Mouse (Mus musculus) midbrain, postnatal 0 days (tissue): ENCODE results near the gene Stard8. TPM values are rescaled to one million over a fixed set of nuclear protein-coding genes. Genes with fewer than 3 reads are reported as not detected.

Source experiments
- ATAC-seq: fragments of 200-750 bp; cut with Nextera tagmentation; 2 replicates; pipeline ENCODE4 v1.8.0; 2017; ENCODE audit warnings: moderate number of reproducible peaks, mild to moderate bottlenecking, moderate TSS enrichment, moderate library complexity; ENCODE audit not compliant: low FRiP score
- DNase-seq: peaks from one replicate; pipeline ENCODE4 v3.0.0-alpha.2; 2015; ENCODE audit warnings: low spot score
- H3K27ac ChIP-seq: fragments of 300-500 bp; sonication (generic); 2 replicates; pipeline ENCODE4 v1.5.1; 2014; ENCODE audit warnings: low read depth, mild to moderate bottlenecking, low read length, mixed read lengths
- H3K27me3 ChIP-seq: fragments of 300-500 bp; sonication (generic); 2 replicates; pipeline ENCODE4 v1.6.1; 2014; ENCODE audit warnings: low read length, control low read depth, mixed read lengths; ENCODE audit not compliant: insufficient read depth
- H3K36me3 ChIP-seq: fragments of 300-500 bp; sonication (generic); 2 replicates; pipeline ENCODE4 v1.6.1; 2014; ENCODE audit warnings: low read length, control low read depth, mixed read lengths; ENCODE audit not compliant: insufficient read depth
- H3K4me1 ChIP-seq: fragments of 300-500 bp; sonication (generic); 2 replicates; pipeline ENCODE4 v1.6.1; 2014; ENCODE audit warnings: mild to moderate bottlenecking, control low read depth, antibody characterized with exemption, low read length, mixed read lengths; ENCODE audit not compliant: insufficient read depth
- H3K4me2 ChIP-seq: fragments of 300-500 bp; sonication (generic); 2 replicates; pipeline ENCODE4 v1.6.1; 2014; ENCODE audit warnings: low read depth, mild to moderate bottlenecking, low read length, mixed read lengths; ENCODE audit not compliant: poor library complexity, severe bottlenecking
- H3K4me3 ChIP-seq: fragments of 300-500 bp; sonication (generic); 2 replicates; pipeline ENCODE4 v1.5.1; 2014; ENCODE audit warnings: low read depth, mild to moderate bottlenecking, low read length, moderate library complexity
- H3K9ac ChIP-seq: fragments of 300-500 bp; sonication (generic); replicated peaks from 2 replicates; pipeline ENCODE4 v1.6.1; 2014; ENCODE audit warnings: mild to moderate bottlenecking, low read length, moderate library complexity, mixed read lengths; ENCODE audit not compliant: poor library complexity, severe bottlenecking
- H3K9me3 ChIP-seq: fragments of 300-500 bp; sonication (generic); 2 replicates; pipeline ENCODE4 v1.6.1; 2016; ENCODE audit warnings: low read length, control low read depth
- CTCF ChIP-seq: IDR thresholded peaks from 2 replicates; pipeline ENCODE4 v1.5.1; 2016; ENCODE audit warnings: antibody characterized with exemption, mild to moderate bottlenecking
- WGBS: fragments of 180-500 bp; shearing (Covaris S2); extraction: QIAGEN DNeasy Blood & Tissue Kit; methylation state at CpG from one replicate; pipeline ENCODE4 v1.1.7; 2014; 5-methylcytosine and 5-hydroxymethylcytosine counted together
- polyA plus RNA-seq: library from polyadenylated mRNA; unstranded; fragments of >200 nt; fragmentation: Nextera tagmentation; extraction: Ambion mirVana; gene quantifications from 2 replicates; pipeline ENCODE4 v1.2.1, GENCODE M21; 2015
- total RNA-seq: library from RNA; depleted of rRNA; stranded (reverse); fragments of >200 nt; gene quantifications from 2 replicates; pipeline ENCODE4 v1.2.3, GENCODE M21; 2014

Gene Stard8
- total and polyA plus RNA-seq, 2 experiments from 2014 or later, result 3.3 to 12.4 TPM

DNA sequence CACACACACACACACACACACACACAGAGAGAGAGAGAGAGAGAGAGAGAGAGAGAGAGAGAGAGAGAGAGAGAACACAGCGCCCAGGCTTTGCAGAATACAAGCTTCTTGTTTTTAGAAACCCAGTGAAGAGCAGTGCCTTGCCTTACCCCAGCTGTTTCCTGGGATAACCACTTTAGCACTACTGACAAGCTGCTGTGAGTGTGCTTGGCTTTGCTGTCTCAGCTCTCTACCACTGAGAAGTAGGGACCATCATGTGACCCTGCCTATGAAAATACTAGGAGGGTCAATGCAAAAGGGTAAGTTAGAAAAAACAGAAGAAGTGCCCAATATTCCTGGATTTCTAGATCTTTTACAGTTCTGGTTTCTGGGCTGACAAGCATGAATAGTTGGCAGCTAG, 20.9 kb downstream of the Stard8 start:
- Histone ChIP-seq H3K27ac (no peak overlapping the region), H3K9me3 (no peaks in the 10 kb centered on the region), H3K4me1 (no peaks in the 10 kb centered on the region), H3K36me3 (no peaks in the 10 kb centered on the region), H3K9ac (no peak overlapping the region), H3K27me3 (no peaks in the 10 kb centered on the region; the same call in 1 of the 2 replicates), H3K4me2 (no peak overlapping the region), H3K4me3 (no peak overlapping the region)
- no peak for ATAC-seq
- DNase-seq, result no peak
- TF ChIP-seq CTCF, result no peak
- 60% methylated on average over 1 of the region's 1 CpGs for WGBS

DNA sequence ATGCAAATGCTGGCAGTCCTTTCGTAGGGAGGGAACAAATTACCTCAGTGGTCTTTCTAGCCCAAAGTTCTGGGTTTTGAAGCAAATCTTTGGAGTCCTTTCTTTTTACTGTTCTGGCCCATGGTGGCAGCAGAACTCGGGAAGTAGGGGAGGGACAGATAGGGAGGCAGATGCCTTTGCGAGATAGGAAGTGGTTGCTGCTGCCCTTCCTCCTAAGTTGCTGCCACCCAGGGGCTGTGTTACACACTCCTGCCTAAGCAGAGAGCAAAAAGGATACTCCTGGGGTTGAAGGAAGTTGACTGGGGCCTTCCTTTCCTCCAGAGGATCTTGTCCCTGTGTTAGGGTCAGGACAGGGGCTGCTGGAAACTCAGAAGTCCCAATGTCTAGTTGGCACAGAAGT, 32.4 kb downstream of the Stard8 start:
- H3K9ac ChIP-seq, result no peak overlapping the region
- 55% methylated on average over 3 of the region's 3 CpGs for WGBS
- H3K27ac ChIP-seq, result no peak overlapping the region
- no peaks in the 10 kb centered on the region for H3K4me1 ChIP-seq
- H3K27me3 ChIP-seq, result no peaks in the 10 kb centered on the region
- no peak for TF ChIP-seq CTCF
- DNase-seq (no peak), ATAC-seq (no peak)
- H3K9me3 ChIP-seq, result no peaks in the 10 kb centered on the region
- H3K4me3 ChIP-seq, result no peak overlapping the region
- H3K4me2 ChIP-seq, result no peak overlapping the region
- no peaks in the 10 kb centered on the region for H3K36me3 ChIP-seq

DNA sequence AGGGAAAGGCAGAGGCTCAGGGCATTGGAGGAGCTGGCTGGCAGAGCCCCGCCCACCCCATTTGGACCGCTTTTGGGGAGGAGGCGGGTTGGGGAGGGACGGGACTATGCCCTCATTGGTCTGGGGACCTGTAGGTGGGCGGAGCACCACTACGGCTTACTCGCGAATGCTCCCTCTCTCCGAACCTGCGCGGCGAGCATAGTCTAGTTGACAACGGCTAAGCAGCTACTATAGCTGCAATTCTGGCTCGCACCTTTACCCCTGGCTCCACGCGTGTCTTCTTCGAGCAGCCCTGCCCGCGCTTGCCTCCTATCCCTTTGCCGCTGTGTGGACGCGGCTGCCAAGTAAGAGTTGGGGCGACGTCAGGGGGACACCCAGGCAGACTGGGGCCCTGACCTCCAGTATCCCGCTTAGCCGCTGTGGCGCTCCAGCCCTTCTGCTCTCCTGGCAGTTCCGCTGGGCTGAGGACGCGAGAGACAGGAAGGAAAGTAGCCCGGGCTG, 39.5 kb downstream of the Stard8 start:
- peak overlapping the region; percentile 40 for H3K4me3 ChIP-seq
- ATAC-seq (peak; percentile 90), DNase-seq (peak; percentile 75)
- no peaks in the 10 kb centered on the region for H3K36me3 ChIP-seq
- H3K9ac ChIP-seq, result 0 out of 2 replicates have a peak overlapping the region, but pooled peaks have one; percentile 19
- 27% methylated on average over 27 of the region's 31 CpGs for WGBS
- no peak for TF ChIP-seq CTCF
- peak overlapping the region; percentile 71 for H3K4me2 ChIP-seq
- H3K9me3 ChIP-seq, result no peaks in the 10 kb centered on the region
- H3K27me3 ChIP-seq, result peaks cover 14% of the 10 kb centered on the region; the same call in 1 of the 2 replicates
- no peak overlapping the region for H3K27ac ChIP-seq
- no peaks in the 10 kb centered on the region for H3K4me1 ChIP-seq

DNA sequence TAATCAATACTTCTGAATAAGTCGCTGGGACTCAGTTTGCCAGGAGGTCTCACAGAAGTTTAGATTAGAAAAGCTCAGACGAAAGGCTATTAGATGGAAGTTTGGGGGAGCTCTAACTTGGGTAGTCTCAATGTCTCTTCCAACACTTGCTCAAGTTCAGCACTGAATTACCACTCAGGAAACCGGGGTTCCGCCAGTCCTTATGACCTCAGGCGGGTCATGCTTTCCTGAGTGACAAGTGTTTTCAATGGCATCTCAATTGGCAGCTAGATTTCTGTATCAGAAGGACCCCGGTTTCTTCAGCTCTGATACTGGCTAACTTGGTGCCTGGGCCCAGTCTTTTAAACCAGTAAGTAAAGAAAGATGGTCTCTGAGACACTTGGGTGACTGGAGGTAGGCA, 40.2 kb downstream of the Stard8 start:
- DNase-seq, result no peak
- peak overlapping the region; percentile 71 for H3K4me2 ChIP-seq
- no peaks in the 10 kb centered on the region for H3K36me3 ChIP-seq
- 45% methylated on average over 6 of the region's 6 CpGs for WGBS
- no peaks in the 10 kb centered on the region for H3K9me3 ChIP-seq
- no peak overlapping the region for H3K27ac ChIP-seq
- H3K9ac ChIP-seq, result 0 out of 2 replicates have a peak overlapping the region, but pooled peaks have one; percentile 19
- no peak for ATAC-seq
- no peak for TF ChIP-seq CTCF
- H3K4me1 ChIP-seq, result no peaks in the 10 kb centered on the region
- H3K4me3 ChIP-seq, result peak overlapping the region; percentile 40
- peaks cover 14% of the 10 kb centered on the region; the same call in 1 of the 2 replicates for H3K27me3 ChIP-seq

DNA sequence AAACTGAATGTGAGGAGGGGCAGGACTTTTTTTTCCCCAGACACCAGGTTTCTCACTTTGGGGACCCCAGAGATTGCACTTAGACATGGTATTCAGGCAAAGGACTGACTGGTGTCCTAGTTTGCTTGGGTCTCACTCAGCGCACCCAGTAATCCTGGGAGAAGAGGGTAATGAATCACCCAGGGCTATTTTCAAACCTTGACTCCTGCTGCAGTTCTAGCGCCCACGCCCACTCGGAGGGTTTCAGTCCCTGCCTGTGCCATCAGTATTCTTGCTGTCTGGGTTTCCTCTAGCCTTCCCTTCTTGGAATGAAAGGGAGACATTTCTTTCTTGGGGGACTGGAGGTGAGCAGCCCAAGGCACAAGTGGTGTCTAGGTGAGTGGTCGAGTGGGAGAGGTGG, 40.7 kb downstream of the Stard8 start:
- TF ChIP-seq CTCF, result no peak
- ATAC-seq (no peak), DNase-seq (no peak)
- Histone ChIP-seq H3K9ac (no peak overlapping the region), H3K36me3 (no peaks in the 10 kb centered on the region), H3K4me3 (no peak overlapping the region), H3K27ac (no peak overlapping the region), H3K9me3 (no peaks in the 10 kb centered on the region), H3K27me3 (peaks cover 14% of the 10 kb centered on the region; the same call in 1 of the 2 replicates), H3K4me2 (peak overlapping the region; percentile 9), H3K4me1 (no peaks in the 10 kb centered on the region)
- 77% methylated on average over 5 of the region's 5 CpGs for WGBS

DNA sequence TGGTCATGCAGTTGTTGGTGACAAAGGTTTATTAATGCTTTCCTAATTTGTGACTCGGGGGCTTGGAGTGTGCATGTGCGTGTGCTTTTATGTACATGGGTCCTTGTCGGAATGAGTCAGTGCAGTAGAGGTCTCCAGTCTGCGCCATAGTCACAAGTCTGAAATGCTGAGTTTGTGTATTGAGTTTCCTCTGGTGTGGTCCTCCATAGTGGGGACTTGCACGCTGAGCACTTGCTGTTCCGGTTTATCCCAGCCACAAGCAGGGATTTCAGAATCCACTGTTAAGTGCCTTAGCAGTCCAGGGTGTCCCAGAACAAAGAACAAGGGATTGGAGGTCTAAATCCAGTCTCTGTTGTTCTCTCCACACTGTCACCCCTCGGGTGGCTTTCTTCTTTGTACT, 42.3 kb downstream of the Stard8 start:
- H3K4me1 ChIP-seq, result no peaks in the 10 kb centered on the region
- H3K4me2 ChIP-seq, result no peak overlapping the region
- H3K36me3 ChIP-seq, result no peaks in the 10 kb centered on the region
- no peak overlapping the region for H3K4me3 ChIP-seq
- no peak overlapping the region for H3K27ac ChIP-seq
- no peak for DNase-seq
- no peaks in the 10 kb centered on the region for H3K9me3 ChIP-seq
- 49% methylated on average over 7 of the region's 7 CpGs for WGBS
- TF ChIP-seq CTCF, result no peak
- H3K9ac ChIP-seq, result no peak overlapping the region
- ATAC-seq, result no peak
- peaks cover 14% of the 10 kb centered on the region; the same call in 1 of the 2 replicates for H3K27me3 ChIP-seq
